In genomic region chr11:20631026-20631940, GRCm38 (mm10) we compare ENCODE assay signal across 8 mouse cellular contexts.
DNase-seq lines count a peak whose midpoint lies in the region; ATAC-seq and TF ChIP-seq lines count a peak whose summit lies in the region.

No protein-coding gene starts in this region.

- peak overlapping the region; percentile 75 for H3K4me2 ChIP-seq in kidney, embryonic 14.5 days (replicated peaks; ENCODE audit: low read depth, low read length)
- peak overlapping the region; percentile 66 for H3K4me2 ChIP-seq in limb, embryonic 15.5 days
- H3K4me2 ChIP-seq in midbrain, postnatal 0 days (ENCODE audit: low read depth, low read length, poor library complexity, severe bottlenecking) = peak overlapping the region; percentile 89

- H3K36me3 ChIP-seq in heart, embryonic 10.5 days = no peaks in the 10 kb centered on the region
- no peaks in the 10 kb centered on the region for H3K36me3 ChIP-seq in kidney, embryonic 14.5 days (ENCODE audit: control insufficient read depth, insufficient read depth, low read length)
- no peaks in the 10 kb centered on the region for H3K36me3 ChIP-seq in limb, embryonic 15.5 days
- H3K36me3 ChIP-seq in midbrain, postnatal 0 days (ENCODE audit: insufficient read depth, low read length) = no peaks in the 10 kb centered on the region
- no peaks in the 10 kb centered on the region for H3K36me3 ChIP-seq in splenic B cell, adult 2 months (ENCODE audit: control insufficient read depth, insufficient read depth, low read length, poor library complexity, severe bottlenecking)

- H3K4me1 ChIP-seq in embryonic fibroblast, embryonic 13.5 days (ENCODE audit: control insufficient read depth, insufficient read depth, low read length) = peaks cover 3% of the 10 kb centered on the region
- peaks cover 41% of the 10 kb centered on the region for H3K4me1 ChIP-seq in heart, embryonic 10.5 days
- peaks cover 12% of the 10 kb centered on the region for H3K4me1 ChIP-seq in kidney, embryonic 14.5 days (ENCODE audit: control insufficient read depth, insufficient read depth, low read length)
- H3K4me1 ChIP-seq in limb, embryonic 15.5 days = peaks cover 19% of the 10 kb centered on the region
- H3K4me1 ChIP-seq in midbrain, postnatal 0 days (ENCODE audit: insufficient read depth, low read length) = peaks cover 6% of the 10 kb centered on the region; the same call in 1 of the 2 replicates

- H3K27ac ChIP-seq in embryonic fibroblast, embryonic 13.5 days (ENCODE audit: insufficient read depth, low read length) = peak overlapping the region; percentile 97
- peak overlapping the region; percentile 98 for H3K27ac ChIP-seq in heart, embryonic 10.5 days
- H3K27ac ChIP-seq in kidney, embryonic 14.5 days (ENCODE audit: low read depth, low read length) = peak overlapping the region; percentile 89
- peak overlapping the region; percentile 99 for H3K27ac ChIP-seq in limb, embryonic 15.5 days
- peak overlapping the region; percentile 69 for H3K27ac ChIP-seq in midbrain, postnatal 0 days (ENCODE audit: low read depth, low read length)

- 3% methylated on average over 33 of the region's 36 CpGs for WGBS in heart, embryonic 10.5 days
- WGBS in kidney, embryonic 14.5 days = 2% methylated on average over 33 of the region's 36 CpGs
- 3% methylated on average over 36 of the region's 36 CpGs for WGBS in limb, embryonic 15.5 days
- 2% methylated on average over 34 of the region's 36 CpGs for WGBS in midbrain, postnatal 0 days

- H3K4me3 ChIP-seq in embryonic fibroblast, embryonic 13.5 days (ENCODE audit: insufficient read depth, low read length) = peak overlapping the region; percentile 52
- H3K4me3 ChIP-seq in heart, embryonic 10.5 days = peak overlapping the region; percentile 74
- peak overlapping the region; percentile 63 for H3K4me3 ChIP-seq in kidney, embryonic 14.5 days (ENCODE audit: low read length)
- peak overlapping the region; percentile 88 for H3K4me3 ChIP-seq in limb, embryonic 15.5 days
- peak overlapping the region; percentile 57 for H3K4me3 ChIP-seq in midbrain, postnatal 0 days (ENCODE audit: low read depth, low read length)

- TF ChIP-seq POLR2A in embryonic fibroblast, embryonic 13.5 days (IDR thresholded peaks at IDR 0.05; ENCODE audit: low read depth, low read length) = peak; percentile 89

- H3K27me3 ChIP-seq in heart, embryonic 10.5 days (ENCODE audit: insufficient read depth, poor library complexity, severe bottlenecking) = no peaks in the 10 kb centered on the region
- H3K27me3 ChIP-seq in kidney, embryonic 14.5 days (ENCODE audit: control insufficient read depth, insufficient read depth, low read length) = no peaks in the 10 kb centered on the region
- no peaks in the 10 kb centered on the region for H3K27me3 ChIP-seq in limb, embryonic 15.5 days
- H3K27me3 ChIP-seq in midbrain, postnatal 0 days (ENCODE audit: insufficient read depth, low read length) = no peaks in the 10 kb centered on the region
- no peaks in the 10 kb centered on the region for H3K27me3 ChIP-seq in splenic B cell, adult 2 months (ENCODE audit: control insufficient read depth, insufficient read depth, low read length, poor library complexity, severe bottlenecking)

- peak; percentile 96 for DNase-seq in CD4-positive, CD25-positive, alpha-beta regulatory T cell, adult 2 months (ENCODE audit: low read depth, low spot score)
- peak; percentile 98 for DNase-seq in brain, adult 2 months (ENCODE audit: low read depth, low spot score)
- peak; percentile 99 for DNase-seq in heart, embryonic 10.5 days (ENCODE audit: low spot score)
- DNase-seq in midbrain, postnatal 0 days (ENCODE audit: low spot score) = peak; percentile 97
- peak; percentile 95 for DNase-seq in splenic B cell, adult 2 months (ENCODE audit: low read depth, low spot score)

- TF ChIP-seq CTCF in embryonic fibroblast, embryonic 13.5 days (IDR thresholded peaks at IDR 0.05; ENCODE audit: borderline replicate concordance, insufficient read depth, low read length) = no peak
- no peak for TF ChIP-seq CTCF in midbrain, postnatal 0 days (IDR thresholded peaks at IDR 0.05)

- no peaks in the 10 kb centered on the region for H3K9me3 ChIP-seq in heart, embryonic 10.5 days
- no peaks in the 10 kb centered on the region for H3K9me3 ChIP-seq in kidney, embryonic 14.5 days (ENCODE audit: control insufficient read depth, low read length)
- H3K9me3 ChIP-seq in limb, embryonic 15.5 days = no peaks in the 10 kb centered on the region
- no peaks in the 10 kb centered on the region for H3K9me3 ChIP-seq in midbrain, postnatal 0 days (ENCODE audit: low read length)

- peak; percentile 93 for ATAC-seq in kidney, embryonic 14.5 days (ENCODE audit: low FRiP score, low TSS enrichment)
- ATAC-seq in limb, embryonic 15.5 days (ENCODE audit: insufficient number of reproducible peaks, low FRiP score, low TSS enrichment, low read depth) = peak; percentile 91
- ATAC-seq in midbrain, postnatal 0 days (ENCODE audit: low FRiP score) = peak; percentile 89

- H3K9ac ChIP-seq in kidney, embryonic 14.5 days (ENCODE audit: low read depth, low read length) = peak overlapping the region; percentile 50
- 0 out of 2 replicates have a peak overlapping the region, but pooled peaks have one; percentile 32 for H3K9ac ChIP-seq in limb, embryonic 15.5 days
- peak overlapping the region; percentile 76 for H3K9ac ChIP-seq in midbrain, postnatal 0 days (replicated peaks; ENCODE audit: low read length, poor library complexity, severe bottlenecking)

Comparison
In these comparisons a context has a peak if more than half of its experiments do, and no peak if none do; other contexts are left out.
1. Peak in every context shown above with its lines: DNase-seq, ATAC-seq, H3K4me3 ChIP-seq and H3K27ac ChIP-seq.